Mouse (Mus musculus) ES-Bruce4 (cell line): ENCODE measurements around the gene Scpep1.

Source experiments
- CTCF ChIP-seq: IDR thresholded peaks from one replicate; pipeline ENCODE4 v1.8.1; 2011; ENCODE audit warnings: low read depth, low read length
- POLR2A ChIP-seq: IDR thresholded peaks from one replicate; pipeline ENCODE4 v1.8.1; 2011; ENCODE audit warnings: low read length; ENCODE audit not compliant: insufficient read depth

DNA sequence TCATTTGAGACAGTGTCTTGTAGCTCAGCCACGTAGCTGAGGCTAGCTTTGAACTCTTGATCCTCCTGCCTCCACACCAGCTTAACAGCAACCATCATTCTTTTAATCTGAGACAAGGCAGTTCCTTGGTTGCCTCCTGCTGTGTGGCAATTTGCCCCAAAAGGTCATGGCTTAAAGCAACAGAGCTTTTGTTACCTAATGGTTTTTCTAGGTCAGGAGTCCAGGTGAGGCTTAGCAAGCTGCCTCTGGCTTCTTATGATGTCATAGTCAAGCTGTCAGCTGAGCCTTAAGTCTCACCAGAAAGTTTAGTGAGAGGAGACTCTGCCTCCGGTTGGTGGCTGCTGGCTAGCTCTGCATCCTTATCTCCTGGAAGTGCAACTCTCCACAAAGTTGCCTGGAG, 49.6 kb downstream of the Scpep1 start:
- TF ChIP-seq POLR2A (no peak), CTCF (no peak)
